Mouse (Mus musculus) neural tube, embryonic 14.5 days (tissue): ENCODE measurements around the gene Gm10392. TPM values are rescaled to one million over a fixed set of nuclear protein-coding genes. Genes with fewer than 3 reads are reported as not detected.
"Not testable (repeated sequence)": the region's sequence is repeated elsewhere in the genome, so short reads cannot be mapped to it uniquely, and the experiment has no call there.

Source experiments
- ATAC-seq: fragments of 200-750 bp; cut with Nextera tagmentation; 2 replicates; pipeline ENCODE4 v1.8.0; 2017; ENCODE audit warnings: low read depth, mild to moderate bottlenecking, moderate TSS enrichment, moderate library complexity
- H3K27ac ChIP-seq: fragments of 300-500 bp; sonication (generic); 2 replicates; pipeline ENCODE4 v1.5.1; 2014; ENCODE audit warnings: low read depth, mild to moderate bottlenecking, control low read depth, low read length, moderate library complexity, mixed read lengths
- H3K27me3 ChIP-seq: fragments of 300-500 bp; sonication (generic); 2 replicates; pipeline ENCODE4 v1.6.1; 2014; ENCODE audit warnings: low read length; ENCODE audit not compliant: control insufficient read depth, insufficient read depth
- H3K36me3 ChIP-seq: fragments of 300-500 bp; sonication (generic); 2 replicates; pipeline ENCODE4 v1.6.1; 2014; ENCODE audit warnings: low read length, mixed read lengths; ENCODE audit not compliant: control insufficient read depth, insufficient read depth
- H3K4me1 ChIP-seq: fragments of 300-500 bp; sonication (generic); 2 replicates; pipeline ENCODE4 v1.6.1; 2014; ENCODE audit warnings: low read length; ENCODE audit not compliant: control insufficient read depth, insufficient read depth
- H3K4me2 ChIP-seq: fragments of 300-500 bp; sonication (generic); 2 replicates; pipeline ENCODE4 v1.6.1; 2014; ENCODE audit warnings: mild to moderate bottlenecking, low read depth, low read length, control low read depth
- H3K4me3 ChIP-seq: fragments of 300-500 bp; sonication (generic); 2 replicates; pipeline ENCODE4 v1.5.1; 2014; ENCODE audit warnings: low read depth, low read length, control low read depth, mixed read lengths
- H3K9ac ChIP-seq: fragments of 300-500 bp; sonication (generic); replicated peaks from 2 replicates; pipeline ENCODE4 v1.6.1; 2014; ENCODE audit warnings: low read depth, mild to moderate bottlenecking, control low read depth, low read length, mixed read lengths
- H3K9me3 ChIP-seq: fragments of 300-500 bp; sonication (generic); 2 replicates; pipeline ENCODE4 v1.6.1; 2016; ENCODE audit warnings: low read length; ENCODE audit not compliant: control insufficient read depth
- WGBS: fragments of 180-500 bp; shearing (Covaris S2); extraction: QIAGEN DNeasy Blood & Tissue Kit; methylation state at CpG from one replicate; pipeline ENCODE4 v1.1.7; 2014; 5-methylcytosine and 5-hydroxymethylcytosine counted together
- polyA plus RNA-seq: library from polyadenylated mRNA; unstranded; fragments of >200 nt; fragmentation: Nextera tagmentation; extraction: Ambion mirVana; gene quantifications from 2 replicates; pipeline ENCODE4 v1.2.1, GENCODE M21; 2014

The Gm10392 gene
- polyA plus RNA-seq: not detected in 2 replicates

GRCm38 (mm10) chr11:77519043-77519442, at the start of gene Gm10392:
Gene Gm10392, minus strand, starts transcription at chr11:77519198.
- Histone ChIP-seq H3K9ac (no peak within 1 kb of the TSS), H3K4me1 (peaks cover 17% of the 10 kb centered on the region), H3K9me3 (no peaks in the 10 kb centered on the region), H3K36me3 (no peaks in the 10 kb centered on the region), H3K4me3 (no peak within 1 kb of the TSS), H3K4me2 (no peak within 1 kb of the TSS), H3K27me3 (peaks cover 12% of the 10 kb centered on the region), H3K27ac (no peak within 1 kb of the TSS)
- ATAC-seq: no peak
- 68% methylated on average over 5 of the region's 5 CpGs for WGBS

GRCm38 (mm10) chr11:77545261-77545660, 26.3 kb upstream of the Gm10392 start:
- H3K36me3 ChIP-seq: peaks cover 53% of the 10 kb centered on the region
- no peak overlapping the region for H3K9ac ChIP-seq
- H3K4me1 ChIP-seq: no peaks in the 10 kb centered on the region
- H3K4me2 ChIP-seq: no peak overlapping the region
- H3K9me3 ChIP-seq: no peaks in the 10 kb centered on the region
- H3K4me3 ChIP-seq: no peak overlapping the region
- H3K27me3 ChIP-seq: no peaks in the 10 kb centered on the region
- WGBS: 96% methylated on average over 7 of the region's 7 CpGs
- no peak overlapping the region for H3K27ac ChIP-seq
- ATAC-seq: no peak

- WGBS: 89% methylated on average over 4 of the region's 4 CpGs
Observed at GRCm38 (mm10) chr11:77532202-77532846, 13.3 kb upstream of the Gm10392 start.

GRCm38 (mm10) chr11:77530862-77531261, 11.9 kb upstream of the Gm10392 start:
- Histone ChIP-seq H3K9ac (no peak overlapping the region), H3K4me3 (no peak overlapping the region), H3K9me3 (no peaks in the 10 kb centered on the region), H3K27me3 (no peaks in the 10 kb centered on the region), H3K27ac (no peak overlapping the region), H3K4me1 (no peaks in the 10 kb centered on the region), H3K36me3 (0 out of 2 replicates have a peak, but pooled peaks cover 5% of the 10 kb centered on the region), H3K4me2 (no peak overlapping the region)
- 94% methylated on average over 2 of the region's 2 CpGs for WGBS
- no peak for ATAC-seq

More at GRCm38 (mm10) chr11:77532202-77532846, 13.3 kb upstream of the Gm10392 start:
- Histone ChIP-seq H3K9me3 (no peaks in the 10 kb centered on the region), H3K4me3 (no peak overlapping the region), H3K27me3 (no peaks in the 10 kb centered on the region), H3K27ac (no peak overlapping the region), H3K4me1 (no peaks in the 10 kb centered on the region), H3K36me3 (peaks cover 15% of the 10 kb centered on the region), H3K9ac (no peak overlapping the region), H3K4me2 (no peak overlapping the region)
- ATAC-seq: no peak

GRCm38 (mm10) chr11:77529644-77530043, 10.6 kb upstream of the Gm10392 start:
- Histone ChIP-seq H3K36me3 (0 out of 2 replicates have a peak, but pooled peaks cover 4% of the 10 kb centered on the region), H3K4me1 (no peaks in the 10 kb centered on the region), H3K9ac (no peak overlapping the region), H3K4me2 (no peak overlapping the region), H3K4me3 (no peak overlapping the region), H3K27me3 (no peaks in the 10 kb centered on the region), H3K9me3 (no peaks in the 10 kb centered on the region), H3K27ac (no peak overlapping the region)
- no peak for ATAC-seq
- whole genome bisulfite sequencing: 94% methylated on average over 3 of the region's 3 CpGs

- not testable (repeated sequence) for H3K27ac ChIP-seq, H3K4me2 ChIP-seq, H3K4me3 ChIP-seq, H3K36me3 ChIP-seq, H3K9ac ChIP-seq, H3K9me3 ChIP-seq, H3K4me1 ChIP-seq, ATAC-seq, H3K27me3 ChIP-seq
- WGBS: 95% methylated on average over 3 of the region's 3 CpGs
Observed at GRCm38 (mm10) chr11:77528420-77528819, 9.4 kb upstream of the Gm10392 start.

- H3K36me3 ChIP-seq: no peaks in the 10 kb centered on the region
- no peaks in the 10 kb centered on the region for H3K4me1 ChIP-seq
- H3K4me2 ChIP-seq: no peak overlapping the region
- no peaks in the 10 kb centered on the region for H3K27me3 ChIP-seq
- ATAC-seq: no peak
- no peak overlapping the region for H3K9ac ChIP-seq
- 74% methylated on average over 3 of the region's 3 CpGs for WGBS
- H3K4me3 ChIP-seq: no peak overlapping the region
- H3K27ac ChIP-seq: no peak overlapping the region
- no peaks in the 10 kb centered on the region for H3K9me3 ChIP-seq
Observed at GRCm38 (mm10) chr11:77525804-77526486, 6.9 kb upstream of the Gm10392 start.

- no peak overlapping the region for H3K27ac ChIP-seq
- no peak for ATAC-seq
- H3K4me2 ChIP-seq: no peak overlapping the region
- H3K27me3 ChIP-seq: peaks cover 6% of the 10 kb centered on the region; the same call in 1 of the 2 replicates
- H3K4me1 ChIP-seq: peaks cover 4% of the 10 kb centered on the region
- no peaks in the 10 kb centered on the region for H3K36me3 ChIP-seq
- 50% methylated on average over 5 of the region's 5 CpGs for WGBS
- no peak overlapping the region for H3K9ac ChIP-seq
- H3K9me3 ChIP-seq: no peaks in the 10 kb centered on the region
- no peak overlapping the region for H3K4me3 ChIP-seq
Observed at GRCm38 (mm10) chr11:77520601-77521529, 1.9 kb upstream of the Gm10392 start.
